Mouse (Mus musculus) heart, embryonic 10.5 days (tissue): ENCODE measurements around the gene Trim21. TPM values are rescaled to one million over a fixed set of nuclear protein-coding genes. Genes with fewer than 3 reads are reported as not detected.

Source experiments
- DNase-seq: peaks from one replicate; pipeline ENCODE4 v3.0.0-alpha.2; 2017; ENCODE audit warnings: low spot score
- H3K27ac ChIP-seq: fragments of 300-500 bp; sonication (generic); 2 replicates; pipeline ENCODE4 v1.5.1; 2016; ENCODE audit warnings: mild to moderate bottlenecking
- H3K27me3 ChIP-seq: fragments of 300-500 bp; sonication (generic); 2 replicates; pipeline ENCODE4 v1.6.1; 2016; ENCODE audit warnings: mild to moderate bottlenecking; ENCODE audit not compliant: poor library complexity, insufficient read depth, severe bottlenecking
- H3K36me3 ChIP-seq: fragments of 300-500 bp; sonication (generic); 2 replicates; pipeline ENCODE4 v1.6.1; 2016; ENCODE audit warnings: mild to moderate bottlenecking, moderate library complexity
- H3K4me1 ChIP-seq: fragments of 300-500 bp; sonication (generic); 2 replicates; pipeline ENCODE4 v1.6.1; 2016; ENCODE audit warnings: mild to moderate bottlenecking
- H3K4me3 ChIP-seq: fragments of 300-500 bp; sonication (generic); 2 replicates; pipeline ENCODE4 v1.5.1; 2016; ENCODE audit warnings: mild to moderate bottlenecking, moderate library complexity
- H3K9me3 ChIP-seq: fragments of 300-500 bp; sonication (generic); 2 replicates; pipeline ENCODE4 v1.6.1; 2016; ENCODE audit warnings: mild to moderate bottlenecking, moderate library complexity
- WGBS: fragments of 180-500 bp; shearing (Covaris S2); methylation state at CpG from one replicate; pipeline ENCODE4 v1.1.7; 2016; 5-methylcytosine and 5-hydroxymethylcytosine counted together
- polyA plus RNA-seq: library from polyadenylated mRNA; unstranded; fragments of >200 nt; fragmentation: Nextera tagmentation; extraction: Ambion mirVana; gene quantifications from 2 replicates; pipeline ENCODE4 v1.2.1, GENCODE M21; 2016

The Trim21 gene
- polyA plus RNA-seq = 0.47 and 0.65 TPM in 2 replicates

- peak within 1 kb of the TSS; percentile 63 for H3K4me3 ChIP-seq
- DNase-seq = peak; percentile 93
- peak within 1 kb of the TSS; percentile 80 for H3K27ac ChIP-seq
- H3K9me3 ChIP-seq = no peaks in the 10 kb centered on the region
- peaks cover 2% of the 10 kb centered on the region; the same call in 1 of the 2 replicates for H3K36me3 ChIP-seq
- H3K4me1 ChIP-seq = 0 out of 2 replicates have a peak, but pooled peaks cover 9% of the 10 kb centered on the region
- H3K27me3 ChIP-seq = no peaks in the 10 kb centered on the region
- WGBS = 19% methylated on average over 10 of the region's 10 CpGs
These were observed at the start of gene Trim21 for GRCm38 (mm10) chr7:102564999-102565997. Gene Trim21, minus strand, starts transcription at chr7:102565486.

DNA sequence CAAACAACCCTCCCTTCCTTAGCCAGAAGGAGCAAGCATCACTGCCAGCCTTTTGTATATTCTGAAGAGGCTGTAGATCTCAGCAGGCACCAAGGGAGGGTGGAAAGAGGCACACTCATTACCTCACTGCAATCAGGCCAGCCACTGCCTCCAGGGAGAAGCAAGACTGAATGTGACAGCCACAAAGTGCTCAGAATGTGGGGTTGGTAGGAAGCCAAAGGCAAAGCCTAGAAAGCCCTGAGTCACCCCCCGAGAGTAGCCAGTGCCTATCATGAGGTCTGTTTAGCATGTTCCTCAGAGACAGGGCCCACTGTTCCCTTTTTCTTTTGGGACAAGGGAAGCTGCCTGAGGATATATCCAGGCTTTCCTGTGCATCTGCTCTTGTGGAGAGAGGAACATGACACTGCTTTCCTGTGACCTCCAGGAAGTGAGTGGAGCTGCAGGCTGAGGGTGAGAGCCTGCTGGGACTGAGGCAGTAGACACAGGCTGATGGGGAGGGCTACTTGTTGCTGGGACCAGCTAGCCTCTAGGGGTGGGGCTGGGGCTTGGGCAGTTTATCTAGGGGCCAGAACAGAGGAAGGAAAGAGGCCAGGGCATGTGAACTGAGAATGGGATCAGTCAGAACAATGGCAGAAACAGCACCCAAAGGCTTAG, 32.2 kb upstream of the Trim21 start, which contains the start of gene Olfr552:
Gene Olfr552 (plus strand): TSS at position 393 of the 654 bp plus-strand sequence.
- Histone ChIP-seq H3K4me1 (peaks cover 7% of the 10 kb centered on the region), H3K27me3 (no peaks in the 10 kb centered on the region), H3K4me3 (no peak within 1 kb of the TSS), H3K27ac (no peak within 1 kb of the TSS), H3K9me3 (no peaks in the 10 kb centered on the region), H3K36me3 (no peaks in the 10 kb centered on the region)
- WGBS = 68% methylated on average over 1 of the region's 1 CpGs
- DNase-seq = no peak

DNA sequence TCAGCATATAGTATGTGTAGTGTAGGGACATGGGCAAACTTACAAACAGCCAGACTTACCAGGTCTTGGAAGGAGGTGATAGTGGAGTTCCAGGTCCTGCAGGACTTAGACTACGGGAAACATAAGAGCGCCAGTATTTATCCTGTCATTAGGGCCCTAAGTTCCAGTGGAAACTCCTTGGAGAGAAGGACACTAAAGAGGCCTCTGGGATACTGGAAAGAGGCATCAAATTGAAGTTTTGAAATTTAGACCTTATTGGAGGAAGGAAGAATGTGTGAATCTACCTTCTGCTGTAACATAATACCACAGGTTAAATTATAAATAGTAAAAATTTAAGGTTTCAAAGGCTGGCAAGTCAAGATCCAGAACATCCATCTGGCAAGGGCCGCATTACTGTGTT, 26.5 kb upstream of the Trim21 start, which contains the start of gene Olfr551:
Gene Olfr551 (minus strand): TSS at position 101 of the 400 bp plus-strand sequence.
- Histone ChIP-seq H3K4me1 (no peaks in the 10 kb centered on the region), H3K9me3 (no peaks in the 10 kb centered on the region), H3K36me3 (no peaks in the 10 kb centered on the region), H3K4me3 (no peak within 1 kb of the TSS), H3K27ac (no peak within 1 kb of the TSS), H3K27me3 (no peaks in the 10 kb centered on the region)
- no peak for DNase-seq
- WGBS = 84% methylated on average over 3 of the region's 3 CpGs

DNA sequence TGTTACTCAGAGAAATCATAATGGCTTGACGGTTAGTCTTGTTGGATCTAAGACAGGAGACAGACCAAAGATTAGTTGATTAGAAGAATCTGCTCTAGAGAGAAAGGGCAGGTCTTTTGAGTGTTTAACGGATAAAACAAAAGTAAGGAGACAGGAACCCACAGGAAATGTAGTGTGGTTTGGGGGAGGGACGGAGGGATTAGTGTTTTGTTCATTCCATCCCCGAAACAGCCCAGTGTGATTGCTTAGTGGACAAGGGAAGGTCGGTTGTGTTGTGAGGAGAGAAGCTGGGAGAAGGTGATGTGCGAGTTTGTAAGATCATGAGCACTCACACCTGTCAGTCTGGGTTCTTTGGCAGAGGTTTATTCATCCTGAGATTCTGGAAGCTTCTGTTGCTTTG, 10.7 kb upstream of the Trim21 start:
- H3K27ac ChIP-seq = no peak overlapping the region
- no peaks in the 10 kb centered on the region for H3K36me3 ChIP-seq
- no peaks in the 10 kb centered on the region for H3K9me3 ChIP-seq
- WGBS = 61% methylated on average over 6 of the region's 6 CpGs
- H3K4me3 ChIP-seq = no peak overlapping the region
- H3K4me1 ChIP-seq = no peaks in the 10 kb centered on the region
- H3K27me3 ChIP-seq = no peaks in the 10 kb centered on the region
- no peak for DNase-seq

DNA sequence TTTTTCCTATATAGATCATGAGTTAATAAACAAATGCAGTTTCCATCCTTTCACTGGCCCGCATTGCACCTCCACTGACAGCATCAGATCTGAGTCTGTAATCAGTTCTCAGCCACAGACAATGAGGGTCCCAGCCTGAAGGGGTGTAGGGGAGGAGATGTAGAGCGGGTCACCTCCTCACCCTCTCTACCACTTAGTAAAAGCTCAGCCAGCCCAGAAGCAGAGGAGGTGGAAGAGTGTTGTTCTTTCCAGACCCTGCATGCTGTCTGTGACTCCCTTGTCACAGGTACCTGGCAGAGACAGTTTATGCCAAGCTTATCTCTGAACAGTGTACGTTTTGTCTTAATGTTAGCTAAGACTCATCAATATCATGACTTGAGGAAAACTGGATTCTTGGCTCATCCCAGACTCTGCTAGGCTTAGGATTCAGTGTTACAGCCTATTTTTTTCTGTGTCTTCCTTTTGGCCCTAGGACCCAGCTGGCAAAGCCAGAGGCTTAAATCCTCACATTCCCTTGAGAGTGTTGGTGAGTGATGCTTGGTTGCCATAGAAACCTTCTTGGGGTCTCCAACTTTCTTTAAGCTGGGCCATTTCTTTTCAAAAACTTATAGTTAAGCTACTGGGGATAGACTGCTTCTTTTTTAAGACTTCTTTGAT, 8.0 kb upstream of the Trim21 start:
- H3K27me3 ChIP-seq = no peaks in the 10 kb centered on the region
- WGBS = 67% methylated on average over 3 of the region's 3 CpGs
- H3K9me3 ChIP-seq = no peaks in the 10 kb centered on the region
- H3K4me3 ChIP-seq = no peak overlapping the region
- peak; percentile 54 for DNase-seq
- H3K27ac ChIP-seq = no peak overlapping the region
- H3K36me3 ChIP-seq = no peaks in the 10 kb centered on the region
- no peaks in the 10 kb centered on the region for H3K4me1 ChIP-seq

GRCm38 (mm10) chr7:102571142-102571541, 5.9 kb upstream of the Trim21 start, which contains the start of gene Olfr550:
Gene Olfr550, plus strand, starts transcription at chr7:102571442.
- WGBS = 89% methylated on average over 8 of the region's 8 CpGs
- Histone ChIP-seq H3K27ac (no peak within 1 kb of the TSS), H3K4me1 (no peaks in the 10 kb centered on the region), H3K9me3 (no peaks in the 10 kb centered on the region), H3K4me3 (no peak within 1 kb of the TSS), H3K36me3 (no peaks in the 10 kb centered on the region), H3K27me3 (no peaks in the 10 kb centered on the region)
- DNase-seq = no peak

DNA sequence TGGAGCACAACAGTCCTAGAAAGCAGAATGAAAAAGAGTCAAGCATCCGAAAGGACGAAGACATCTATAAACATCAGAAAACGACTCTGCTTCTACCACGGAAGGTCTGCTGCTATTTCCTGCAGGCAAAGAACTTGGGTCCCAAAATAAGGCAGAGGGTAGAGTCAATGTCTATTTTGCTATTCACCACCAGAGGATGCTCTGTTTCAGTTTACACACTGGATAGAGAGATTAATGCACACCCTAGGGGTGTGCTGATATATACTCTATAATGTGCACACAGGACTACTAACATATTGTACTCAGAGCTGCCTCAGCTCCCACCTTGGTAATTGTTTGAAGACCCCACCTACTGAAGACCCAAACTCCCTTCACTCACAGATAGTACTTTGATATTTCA, 933 bp upstream of the Trim21 start:
- Histone ChIP-seq H3K4me3 (no peak overlapping the region), H3K4me1 (0 out of 2 replicates have a peak, but pooled peaks cover 9% of the 10 kb centered on the region), H3K36me3 (peaks cover 2% of the 10 kb centered on the region; the same call in 1 of the 2 replicates), H3K9me3 (no peaks in the 10 kb centered on the region), H3K27me3 (no peaks in the 10 kb centered on the region), H3K27ac (no peak overlapping the region)
- DNase-seq = no peak
- 75% methylated on average over 4 of the region's 4 CpGs for WGBS

DNA sequence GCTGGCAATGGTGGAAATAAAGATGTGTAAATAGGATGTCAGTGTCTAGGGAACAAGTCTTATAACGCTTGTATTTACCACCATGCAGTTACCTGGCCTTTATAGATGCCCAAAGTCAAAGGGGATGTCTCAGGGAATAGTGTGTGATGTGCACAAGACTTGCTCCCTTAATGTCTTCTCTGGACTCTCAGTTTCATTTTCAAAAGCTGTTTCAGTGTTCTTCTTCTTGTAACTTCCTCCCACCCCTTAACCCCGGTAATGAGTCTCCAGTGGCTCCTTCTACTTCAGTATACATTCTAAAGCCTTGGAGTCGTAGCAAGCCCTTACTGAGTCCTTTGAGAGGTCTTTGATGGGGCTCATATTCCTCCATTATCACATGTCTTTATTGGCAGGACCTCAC, 12.0 kb downstream of the Trim21 start:
- 82% methylated on average over 3 of the region's 3 CpGs for WGBS
- Histone ChIP-seq H3K36me3 (no peaks in the 10 kb centered on the region), H3K4me1 (no peaks in the 10 kb centered on the region), H3K4me3 (no peak overlapping the region), H3K27me3 (no peaks in the 10 kb centered on the region), H3K27ac (no peak overlapping the region), H3K9me3 (no peaks in the 10 kb centered on the region)
- DNase-seq = no peak

DNA sequence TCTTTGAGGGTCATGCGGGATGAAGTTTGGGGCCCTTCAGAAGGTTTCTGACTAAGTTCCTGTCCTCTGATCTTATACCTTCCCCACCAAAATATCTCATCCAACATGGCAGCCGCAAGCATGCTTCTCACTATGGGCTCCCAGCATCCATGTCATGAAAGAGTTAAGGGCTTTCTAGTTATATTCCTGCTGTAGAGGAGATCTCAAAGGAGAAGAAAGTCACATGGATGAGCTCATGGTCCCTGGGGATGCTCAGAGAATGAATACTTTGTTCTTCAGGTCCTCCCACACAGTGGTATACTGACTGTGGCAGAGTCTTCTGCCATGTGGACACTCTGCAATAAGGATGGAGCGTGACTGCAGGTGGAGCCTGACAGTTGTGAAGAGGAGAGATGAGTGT, 15.7 kb downstream of the Trim21 start, which contains the start of gene Olfr549:
Gene Olfr549 (plus strand): TSS at position 301 of the 400 bp plus-strand sequence.
- H3K4me3 ChIP-seq = no peak within 1 kb of the TSS
- no peaks in the 10 kb centered on the region for H3K4me1 ChIP-seq
- DNase-seq = no peak
- no peaks in the 10 kb centered on the region for H3K36me3 ChIP-seq
- H3K27me3 ChIP-seq = no peaks in the 10 kb centered on the region
- 85% methylated on average over 3 of the region's 3 CpGs for WGBS
- H3K27ac ChIP-seq = no peak within 1 kb of the TSS
- H3K9me3 ChIP-seq = no peaks in the 10 kb centered on the region

GRCm38 (mm10) chr7:102541251-102541650, 24.0 kb downstream of the Trim21 start:
- 49% methylated on average over 3 of the region's 3 CpGs for whole genome bisulfite sequencing
- DNase-seq = no peak
- Histone ChIP-seq H3K4me1 (no peaks in the 10 kb centered on the region), H3K4me3 (no peak overlapping the region), H3K9me3 (no peaks in the 10 kb centered on the region), H3K27me3 (no peaks in the 10 kb centered on the region), H3K36me3 (no peaks in the 10 kb centered on the region), H3K27ac (no peak overlapping the region)

DNA sequence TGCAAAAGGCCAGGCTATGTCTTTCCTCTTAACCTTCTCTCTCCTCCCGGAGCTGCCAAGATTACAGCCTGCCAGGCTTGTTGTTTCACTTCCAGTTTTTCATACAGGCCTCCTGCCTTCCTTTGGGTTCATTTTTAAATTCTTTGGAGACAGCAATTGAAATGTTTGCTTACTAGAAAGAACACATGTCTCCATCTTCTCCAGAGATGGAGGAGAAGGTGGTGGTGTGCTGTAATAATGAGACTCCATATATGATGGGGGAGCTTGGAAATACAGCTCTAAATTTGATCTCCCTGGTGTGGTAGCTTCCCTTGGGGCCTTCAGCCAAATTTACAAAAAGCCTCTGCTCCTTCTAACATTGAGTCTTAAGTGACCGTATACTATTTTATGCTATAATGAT, 24.7 kb downstream of the Trim21 start, which contains the start of gene Olfr548-ps1:
Gene Olfr548-ps1 (plus strand): TSS at position 301 of the 400 bp plus-strand sequence.
- Histone ChIP-seq H3K27ac (no peak within 1 kb of the TSS), H3K4me1 (no peaks in the 10 kb centered on the region), H3K27me3 (no peaks in the 10 kb centered on the region), H3K9me3 (no peaks in the 10 kb centered on the region), H3K36me3 (no peaks in the 10 kb centered on the region), H3K4me3 (no peak within 1 kb of the TSS)
- 80% methylated on average over 2 of the region's 2 CpGs for WGBS
- no peak for DNase-seq

- Histone ChIP-seq H3K27ac (no peak within 1 kb of the TSS), H3K4me1 (no peaks in the 10 kb centered on the region), H3K27me3 (no peaks in the 10 kb centered on the region), H3K9me3 (no peaks in the 10 kb centered on the region), H3K36me3 (no peaks in the 10 kb centered on the region), H3K4me3 (no peak within 1 kb of the TSS)
- DNase-seq = no peak
- 63% methylated on average over 1 of the region's 1 CpGs for WGBS
These were observed 30.8 kb downstream of the Trim21 start, which contains the start of gene Olfr547 for GRCm38 (mm10) chr7:102534449-102534848. Gene Olfr547, plus strand, starts transcription at chr7:102534749.
